Mouse (Mus musculus) erythroblast, embryonic 14.5 days (primary cell): Measurements from ENCODE around the gene Lgi4.

Experiments used
- GATA1 ChIP-seq: IDR thresholded peaks from 2 replicates; pipeline ENCODE4 v1.6.1; 2012; ENCODE audit warnings: low read length, inconsistent platforms, mixed read lengths
- TAL1 ChIP-seq: IDR thresholded peaks from 3 replicates; pipeline ENCODE4 v1.6.1; 2012; ENCODE audit warnings: low read length, inconsistent platforms, mixed read lengths

- TF ChIP-seq TAL1 (no peak), GATA1 (no peak)
Observed at GRCm38 (mm10) chr7:31105061-31105768, 46.1 kb downstream of the Lgi4 start.
